ENCODE assay signal across 8 mouse cellular contexts in genomic region chr2:118862340-118862675, GRCm38 (mm10). TPM values are rescaled to one million over a fixed set of nuclear protein-coding genes. Genes with fewer than 3 reads are reported as not detected.
DNase-seq lines count a peak whose midpoint lies in the region; ATAC-seq lines count a peak whose summit lies in the region.

No protein-coding gene starts in this region.

- DNase-seq in neural tube, embryonic 11.5 days (ENCODE audit: low spot score), result no peak
- DNase-seq in neural tube, embryonic 10.5 days (ENCODE audit: extremely low spot score, low spot score), result no peak
- no peak for DNase-seq in gastrocnemius, postnatal 4 days (ENCODE audit: low spot score in 2 of 2)
- DNase-seq in right cerebral cortex, postnatal 14 days, result no peak

- no peak for ATAC-seq in erythroblast, adult 5-6 weeks (replicated peaks; ENCODE audit: low FRiP score, poor library complexity, severe bottlenecking)
- no peak for ATAC-seq in neural tube, embryonic 11.5 days (ENCODE audit: insufficient read depth, low FRiP score, low TSS enrichment)
- no peak for ATAC-seq in limb, embryonic 15.5 days (ENCODE audit: insufficient number of reproducible peaks, low FRiP score, low TSS enrichment, low read depth)
- no peak for ATAC-seq in stomach, embryonic 16.5 days (ENCODE audit: insufficient read depth, low FRiP score)

- no peaks in the 10 kb centered on the region for H3K9me3 ChIP-seq in erythroblast, embryonic 14.5 days (ENCODE audit: control insufficient read depth, low read length)
- H3K9me3 ChIP-seq in neural tube, embryonic 11.5 days (ENCODE audit: control insufficient read depth, low read length), result no peaks in the 10 kb centered on the region
- H3K9me3 ChIP-seq in limb, embryonic 15.5 days, result no peaks in the 10 kb centered on the region
- H3K9me3 ChIP-seq in stomach, embryonic 16.5 days (replicated peaks; ENCODE audit: control insufficient read depth, low read length), result no peaks in the 10 kb centered on the region

- peaks cover 20% of the 10 kb centered on the region for H3K4me1 ChIP-seq in erythroblast, embryonic 14.5 days (ENCODE audit: control insufficient read depth)
- peaks cover 9% of the 10 kb centered on the region; the same call in 1 of the 2 replicates for H3K4me1 ChIP-seq in neural tube, embryonic 11.5 days (ENCODE audit: control insufficient read depth, insufficient read depth, low read length)
- peaks cover 12% of the 10 kb centered on the region for H3K4me1 ChIP-seq in limb, embryonic 15.5 days
- H3K4me1 ChIP-seq in stomach, embryonic 16.5 days (ENCODE audit: control insufficient read depth, insufficient read depth, low read length), result peaks cover 5% of the 10 kb centered on the region; the same call in 1 of the 2 replicates

- H3K4me3 ChIP-seq in erythroblast, embryonic 14.5 days (replicated peaks), result peak overlapping the region; percentile 75
- H3K4me3 ChIP-seq in neural tube, embryonic 11.5 days (ENCODE audit: low read depth, low read length), result peak overlapping the region; percentile 66
- peak overlapping the region; percentile 69 for H3K4me3 ChIP-seq in limb, embryonic 15.5 days
- H3K4me3 ChIP-seq in stomach, embryonic 16.5 days (replicated peaks; ENCODE audit: low read length), result peak overlapping the region; percentile 80

- WGBS in neural tube, embryonic 11.5 days, result 45% methylated on average over 3 of the region's 3 CpGs
- 40% methylated on average over 1 of the region's 3 CpGs for WGBS in limb, embryonic 15.5 days
- WGBS in stomach, embryonic 16.5 days, result 40% methylated on average over 3 of the region's 3 CpGs

- peak overlapping the region; percentile 87 for H3K4me2 ChIP-seq in neural tube, embryonic 11.5 days (ENCODE audit: low read depth)
- peak overlapping the region; percentile 69 for H3K4me2 ChIP-seq in limb, embryonic 15.5 days
- peak overlapping the region; percentile 81 for H3K4me2 ChIP-seq in stomach, embryonic 16.5 days (ENCODE audit: low read depth, low read length)

- no peak overlapping the region for H3K27ac ChIP-seq in neural tube, embryonic 11.5 days (ENCODE audit: low read depth, low read length)
- no peak overlapping the region for H3K27ac ChIP-seq in limb, embryonic 15.5 days
- peak overlapping the region; percentile 71 for H3K27ac ChIP-seq in stomach, embryonic 16.5 days (ENCODE audit: low read length)

- peaks cover 2% of the 10 kb centered on the region; the same call in 1 of the 2 replicates for H3K27me3 ChIP-seq in erythroblast, embryonic 14.5 days (ENCODE audit: control insufficient read depth)
- H3K27me3 ChIP-seq in neural tube, embryonic 11.5 days (ENCODE audit: control insufficient read depth, insufficient read depth, low read length), result no peaks in the 10 kb centered on the region
- no peaks in the 10 kb centered on the region for H3K27me3 ChIP-seq in limb, embryonic 15.5 days
- H3K27me3 ChIP-seq in stomach, embryonic 16.5 days (ENCODE audit: control insufficient read depth, insufficient read depth, low read length), result no peaks in the 10 kb centered on the region

- no peaks in the 10 kb centered on the region; the same call in 1 of the 2 replicates for H3K36me3 ChIP-seq in erythroblast, embryonic 14.5 days (ENCODE audit: control insufficient read depth)
- H3K36me3 ChIP-seq in neural tube, embryonic 11.5 days (ENCODE audit: control insufficient read depth, insufficient read depth, low read length), result no peaks in the 10 kb centered on the region
- 0 out of 2 replicates have a peak, but pooled peaks cover 12% of the 10 kb centered on the region for H3K36me3 ChIP-seq in limb, embryonic 15.5 days
- no peaks in the 10 kb centered on the region for H3K36me3 ChIP-seq in stomach, embryonic 16.5 days (ENCODE audit: control insufficient read depth, insufficient read depth, low read length)

- H3K9ac ChIP-seq in neural tube, embryonic 11.5 days (ENCODE audit: low read length), result peak overlapping the region; percentile 79
- peak overlapping the region; percentile 69 for H3K9ac ChIP-seq in limb, embryonic 15.5 days
- peak overlapping the region; percentile 84 for H3K9ac ChIP-seq in stomach, embryonic 16.5 days (ENCODE audit: low read length)

RNA-seq across cellular contexts. Expression of gene Ivd, which starts 0.6 kb away (rescaled TPM):
- 0.30 and 0.45 TPM in 2 replicates for polyA plus RNA-seq in erythroblast, embryonic 14.5 days (2012)
- 1.9 and 8.1 TPM in 2 replicates for total RNA-seq in erythroblast, adult 5-6 weeks (2015; ENCODE audit: low replicate concordance)
- total RNA-seq in erythroblast, adult 5-6 weeks (2017; ENCODE audit: low replicate concordance), result 4.2 and 4.8 TPM in 2 replicates
- polyA plus RNA-seq in neural tube, embryonic 11.5 days (2014; fragmentation: Nextera tagmentation; extraction: Ambion mirVana), result 52.1 and 53.0 TPM in 2 replicates
- polyA plus RNA-seq in limb, embryonic 15.5 days (2015; fragmentation: Nextera tagmentation; extraction: Ambion mirVana), result 66.7 and 70.7 TPM in 2 replicates
- polyA plus RNA-seq in stomach, embryonic 16.5 days (2015; fragmentation: Nextera tagmentation; extraction: Ambion mirVana), result 64.3 and 65.4 TPM in 2 replicates
- total RNA-seq in gastrocnemius, postnatal 4 days (2021), result 10 to 100 TPM; 71.4 to 74.5 TPM

RNA-seq across cellular contexts. Expression of gene Bahd1, which starts 37.9 kb away (rescaled TPM):
- 4.0 and 5.7 TPM in 2 replicates for polyA plus RNA-seq in erythroblast, embryonic 14.5 days (2012)
- total RNA-seq in erythroblast, adult 5-6 weeks (2015; ENCODE audit: low replicate concordance), result 1.3 and 2.3 TPM in 2 replicates
- total RNA-seq in erythroblast, adult 5-6 weeks (2017; ENCODE audit: low replicate concordance), result 3.2 and 4.3 TPM in 2 replicates
- 1.5 TPM in 2 replicates for polyA plus RNA-seq in neural tube, embryonic 11.5 days (2014; fragmentation: Nextera tagmentation; extraction: Ambion mirVana)
- 5.7 and 6.4 TPM in 2 replicates for polyA plus RNA-seq in limb, embryonic 15.5 days (2015; fragmentation: Nextera tagmentation; extraction: Ambion mirVana)
- 3.4 and 3.6 TPM in 2 replicates for polyA plus RNA-seq in stomach, embryonic 16.5 days (2015; fragmentation: Nextera tagmentation; extraction: Ambion mirVana)
- total RNA-seq in gastrocnemius, postnatal 4 days (2021), result 10 to 100 TPM; 15.2 to 15.4 TPM

RNA-seq across cellular contexts. Expression of gene Knstrn, which starts 48.5 kb away (rescaled TPM):
- 26.7 and 32.4 TPM in 2 replicates for polyA plus RNA-seq in erythroblast, embryonic 14.5 days (2012)
- 16.5 and 19.8 TPM in 2 replicates for total RNA-seq in erythroblast, adult 5-6 weeks (2015; ENCODE audit: low replicate concordance)
- total RNA-seq in erythroblast, adult 5-6 weeks (2017; ENCODE audit: low replicate concordance), result 51.9 and 67.3 TPM in 2 replicates
- polyA plus RNA-seq in neural tube, embryonic 11.5 days (2014; fragmentation: Nextera tagmentation; extraction: Ambion mirVana), result 146 TPM in 2 replicates
- 75.5 and 79.6 TPM in 2 replicates for polyA plus RNA-seq in limb, embryonic 15.5 days (2015; fragmentation: Nextera tagmentation; extraction: Ambion mirVana)
- 75.0 and 86.7 TPM in 2 replicates for polyA plus RNA-seq in stomach, embryonic 16.5 days (2015; fragmentation: Nextera tagmentation; extraction: Ambion mirVana)
- total RNA-seq in gastrocnemius, postnatal 4 days (2021), result 10 to 100 TPM; 18.5 to 23.0 TPM

Comparison
In these comparisons a context has a peak if more than half of its experiments do, and no peak if none do; other contexts are left out.
1. RNA of gene Ivd, which starts 0.6 kb away (polyA plus RNA-seq): 66.7 to 70.7 TPM in limb, embryonic 15.5 days, 64.3 to 65.4 TPM in stomach, embryonic 16.5 days and 52.1 to 53.0 TPM in neural tube, embryonic 11.5 days; 0.30 to 0.45 TPM in erythroblast, embryonic 14.5 days; every median in the first group is over 10 times any median in the second.
2. Peak in every context shown above with its lines, with median percentiles within 50 percentile points of each other: H3K4me3 ChIP-seq, H3K4me2 ChIP-seq and H3K9ac ChIP-seq.